Mouse (Mus musculus): Measurements from ENCODE around the gene Thra.

DNA sequence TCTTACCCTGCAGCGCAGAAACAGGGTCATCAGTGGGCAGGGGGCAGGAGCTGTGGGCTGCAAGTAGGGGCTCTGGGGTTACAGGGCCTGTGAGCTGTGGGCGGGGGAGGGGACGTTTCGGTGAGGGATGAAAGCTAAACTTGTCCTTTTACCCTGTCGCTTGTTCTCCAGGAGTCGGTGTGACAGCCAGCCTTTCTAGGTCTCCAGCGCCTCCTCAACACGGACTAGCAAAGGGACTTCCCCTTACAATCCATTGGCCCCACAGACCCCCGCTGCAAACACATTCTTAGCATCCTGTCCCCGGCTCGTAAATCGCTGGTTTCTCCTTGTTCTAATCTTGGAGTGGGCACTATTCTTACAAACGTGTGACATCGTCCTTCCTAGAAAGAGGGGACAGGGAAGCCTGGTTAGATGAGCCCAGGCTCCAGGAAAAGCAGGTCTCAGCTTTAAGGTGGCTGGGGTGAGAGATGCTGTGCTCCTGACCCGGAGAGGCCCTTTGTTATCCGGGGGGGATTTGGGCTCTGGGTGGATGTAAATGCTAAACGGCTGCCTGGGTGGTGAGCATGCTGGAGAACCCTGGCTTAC is 42.3 kb downstream of the Thra start:
- no peak for TF ChIP-seq EP300 (IDR thresholded peaks at IDR 0.05; ENCODE audit: low read depth)
- TF ChIP-seq CTCF (IDR thresholded peaks at IDR 0.05; ENCODE audit: low read depth): no peak
